In genomic region chr9:57590726-57591125, GRCm38 (mm10) we compare ENCODE assay signal across 11 mouse cellular contexts. TPM values are rescaled to one million over a fixed set of nuclear protein-coding genes. Genes with fewer than 3 reads are reported as not detected.
DNase-seq lines count a peak whose midpoint lies in the region; ATAC-seq and TF ChIP-seq lines count a peak whose summit lies in the region.
"Had no signal": no experiment of that assay in that cellular context is flagged by ENCODE, and none has a peak within 500 bp of the region (broad histone marks: within the 10 kb centered on the region; RNA-seq: fewer than 3 reads in every experiment).

No protein-coding gene starts in this region.

- no peaks in the 10 kb centered on the region for H3K27me3 ChIP-seq in heart, postnatal 0 days (ENCODE audit: control insufficient read depth, insufficient read depth, low read length)
- 0 out of 2 replicates have a peak, but pooled peaks cover 4% of the 10 kb centered on the region for H3K27me3 ChIP-seq in midbrain, embryonic 12.5 days
- no peaks in the 10 kb centered on the region for H3K27me3 ChIP-seq in midbrain, embryonic 13.5 days
- no peaks in the 10 kb centered on the region for H3K27me3 ChIP-seq in forebrain, embryonic 13.5 days
- H3K27me3 ChIP-seq: liver, embryonic 15.5 days had no signal

- peak; percentile 43 for TF ChIP-seq CTCF in heart, postnatal 0 days (IDR thresholded peaks at IDR 0.05; ENCODE audit: low read depth)

- H3K4me3 ChIP-seq in heart, postnatal 0 days (ENCODE audit: low read depth, low read length): no peak overlapping the region
- H3K4me3 ChIP-seq in midbrain, embryonic 12.5 days: no peak overlapping the region
- H3K4me3 ChIP-seq in midbrain, embryonic 13.5 days (replicated peaks): no peak overlapping the region
- no peak overlapping the region for H3K4me3 ChIP-seq in forebrain, embryonic 13.5 days

- H3K36me3 ChIP-seq in heart, postnatal 0 days (replicated peaks; ENCODE audit: control insufficient read depth, insufficient read depth, low read length): peaks cover 57% of the 10 kb centered on the region
- H3K36me3 ChIP-seq in midbrain, embryonic 12.5 days: peaks cover 25% of the 10 kb centered on the region
- H3K36me3 ChIP-seq in midbrain, embryonic 13.5 days: peaks cover 56% of the 10 kb centered on the region
- peaks cover 60% of the 10 kb centered on the region for H3K36me3 ChIP-seq in forebrain, embryonic 13.5 days (ENCODE audit: poor library complexity, severe bottlenecking)

- H3K9ac ChIP-seq in heart, postnatal 0 days (replicated peaks; ENCODE audit: low read depth, low read length): no peak overlapping the region
- no peak overlapping the region for H3K9ac ChIP-seq in midbrain, embryonic 12.5 days (replicated peaks)
- no peak overlapping the region for H3K9ac ChIP-seq in midbrain, embryonic 13.5 days (replicated peaks)
- no peak overlapping the region for H3K9ac ChIP-seq in forebrain, embryonic 13.5 days

- intact Hi-C loops in heart, postnatal 25 days (cut with DNase I): no loop called here

- 47% methylated on average over 5 of the region's 5 CpGs for WGBS in heart, postnatal 0 days
- 30% methylated on average over 5 of the region's 5 CpGs for WGBS in midbrain, embryonic 12.5 days
- WGBS in midbrain, embryonic 13.5 days: 38% methylated on average over 5 of the region's 5 CpGs
- 27% methylated on average over 5 of the region's 5 CpGs for WGBS in forebrain, embryonic 13.5 days

- no peak overlapping the region for H3K27ac ChIP-seq in heart, postnatal 0 days (ENCODE audit: low read depth)
- H3K27ac ChIP-seq in midbrain, embryonic 12.5 days (replicated peaks): no peak overlapping the region
- no peak overlapping the region for H3K27ac ChIP-seq in midbrain, embryonic 13.5 days
- no peak overlapping the region for H3K27ac ChIP-seq in forebrain, embryonic 13.5 days

- no peaks in the 10 kb centered on the region for H3K9me3 ChIP-seq in heart, postnatal 0 days (replicated peaks; ENCODE audit: control insufficient read depth, low read length)
- H3K9me3 ChIP-seq in midbrain, embryonic 12.5 days: no peaks in the 10 kb centered on the region
- no peaks in the 10 kb centered on the region for H3K9me3 ChIP-seq in midbrain, embryonic 13.5 days
- no peaks in the 10 kb centered on the region for H3K9me3 ChIP-seq in forebrain, embryonic 13.5 days (replicated peaks)
- H3K9me3 ChIP-seq: liver, embryonic 15.5 days had no signal

- DNase-seq in heart, postnatal 0 days (ENCODE audit: low spot score): no peak
- DNase-seq in heart, postnatal 25 days (ENCODE audit: low spot score): no peak
- peak; percentile 53 for DNase-seq in telencephalon, adult 2 months (ENCODE audit: low read depth, low spot score)
- DNase-seq in gastrocnemius, adult 8-10 months (ENCODE audit: low spot score in 2 of 2): no peak
- no peak for DNase-seq in T-cell, adult 2 months (ENCODE audit: low spot score)
- DNase-seq: adrenal gland, postnatal 36 days had no signal

- peaks cover 9% of the 10 kb centered on the region; the same call in 1 of the 2 replicates for H3K4me1 ChIP-seq in heart, postnatal 0 days (ENCODE audit: control insufficient read depth, insufficient read depth)
- H3K4me1 ChIP-seq in midbrain, embryonic 12.5 days: peaks cover 13% of the 10 kb centered on the region
- H3K4me1 ChIP-seq in midbrain, embryonic 13.5 days (replicated peaks): peaks cover 21% of the 10 kb centered on the region
- H3K4me1 ChIP-seq in forebrain, embryonic 13.5 days: peaks cover 19% of the 10 kb centered on the region

- H3K4me2 ChIP-seq in heart, postnatal 0 days (ENCODE audit: low read depth, low read length): no peak overlapping the region
- peak overlapping the region; percentile 94; the same call in 1 of the 2 replicates for H3K4me2 ChIP-seq in midbrain, embryonic 12.5 days (replicated peaks)
- no peak overlapping the region for H3K4me2 ChIP-seq in midbrain, embryonic 13.5 days (replicated peaks)
- H3K4me2 ChIP-seq in forebrain, embryonic 13.5 days: peak overlapping the region; percentile 73

- ATAC-seq in heart, postnatal 0 days (ENCODE audit: insufficient read depth, low read depth): no peak
- ATAC-seq in midbrain, embryonic 12.5 days (ENCODE audit: low FRiP score, low read depth): no peak
- ATAC-seq in midbrain, embryonic 13.5 days: no peak
- ATAC-seq in forebrain, embryonic 13.5 days: no peak

- no peak for TF ChIP-seq EP300 in heart, postnatal 0 days (IDR thresholded peaks at IDR 0.05; ENCODE audit: low read depth)

RNA-seq across cellular contexts. Expression of gene Ulk3, which starts 1.5 kb away (rescaled TPM):
- total RNA-seq in heart, postnatal 0 days (2014; rRNA removed; ENCODE audit: low replicate concordance): 28.1 and 189 TPM in 2 replicates
- polyA plus RNA-seq in heart, postnatal 0 days (2015; fragmentation: Nextera tagmentation; extraction: Ambion mirVana): 6.6 and 8.0 TPM in 2 replicates
- 1 to 10 TPM; 6.8 to 8.9 TPM for total RNA-seq in heart, postnatal 25 days (2021)
- 21.6 and 22.9 TPM in 2 replicates for polyA plus RNA-seq in midbrain, embryonic 12.5 days (2016; fragmentation: Nextera tagmentation; extraction: Ambion mirVana)
- 23.5 and 25.1 TPM in 2 replicates for polyA plus RNA-seq in midbrain, embryonic 13.5 days (2015; fragmentation: Nextera tagmentation; extraction: Ambion mirVana)
- 20.0 and 20.3 TPM in 2 replicates for polyA plus RNA-seq in forebrain, embryonic 13.5 days (2015; fragmentation: Nextera tagmentation; extraction: Ambion mirVana)
- 1 to 10 TPM; 3.3 to 4.8 (median 4.2) TPM for total RNA-seq in gastrocnemius, adult 8-10 months (2022)

RNA-seq across cellular contexts. Expression of gene Cplx3, which starts 15.4 kb away (rescaled TPM):
- total RNA-seq in heart, postnatal 0 days (2014; rRNA removed; ENCODE audit: low replicate concordance): not detected in 2 replicates
- 0.07 TPM in 1 of 2 replicates, not detected in the other for polyA plus RNA-seq in heart, postnatal 0 days (2015; fragmentation: Nextera tagmentation; extraction: Ambion mirVana)
- total RNA-seq in heart, postnatal 25 days (2021): not detected
- 3.7 and 4.8 TPM in 2 replicates for polyA plus RNA-seq in midbrain, embryonic 12.5 days (2016; fragmentation: Nextera tagmentation; extraction: Ambion mirVana)
- 2.2 and 3.3 TPM in 2 replicates for polyA plus RNA-seq in midbrain, embryonic 13.5 days (2015; fragmentation: Nextera tagmentation; extraction: Ambion mirVana)
- not detected in 2 replicates for polyA plus RNA-seq in forebrain, embryonic 13.5 days (2015; fragmentation: Nextera tagmentation; extraction: Ambion mirVana)
- total RNA-seq in gastrocnemius, adult 8-10 months (2022): not detected
- total RNA-seq: adrenal gland, postnatal 36 days; gastrocnemius, postnatal 4 days had no signal
- polyA plus RNA-seq: liver, embryonic 15.5 days had no signal

RNA-seq across cellular contexts. Expression of gene Lman1l, which starts 29.8 kb away (rescaled TPM):
- total RNA-seq in heart, postnatal 0 days (2014; rRNA removed; ENCODE audit: low replicate concordance): 0.15 TPM in 1 of 2 replicates, not detected in the other
- polyA plus RNA-seq in heart, postnatal 0 days (2015; fragmentation: Nextera tagmentation; extraction: Ambion mirVana): not detected in 2 replicates
- total RNA-seq in heart, postnatal 25 days (2021): not detected
- polyA plus RNA-seq in midbrain, embryonic 12.5 days (2016; fragmentation: Nextera tagmentation; extraction: Ambion mirVana): 0.10 TPM in 1 of 2 replicates, not detected in the other
- polyA plus RNA-seq in midbrain, embryonic 13.5 days (2015; fragmentation: Nextera tagmentation; extraction: Ambion mirVana): not detected in 2 replicates
- not detected in 2 replicates for polyA plus RNA-seq in forebrain, embryonic 13.5 days (2015; fragmentation: Nextera tagmentation; extraction: Ambion mirVana)
- total RNA-seq in gastrocnemius, adult 8-10 months (2022): not detected
- total RNA-seq: adrenal gland, postnatal 36 days; gastrocnemius, postnatal 4 days had no signal
- polyA plus RNA-seq: liver, embryonic 15.5 days had no signal

RNA-seq across cellular contexts. Expression of gene Scamp2, which starts 30.0 kb away (rescaled TPM):
- 42.1 and 91.7 TPM in 2 replicates for total RNA-seq in heart, postnatal 0 days (2014; rRNA removed; ENCODE audit: low replicate concordance)
- 45.9 and 46.5 TPM in 2 replicates for polyA plus RNA-seq in heart, postnatal 0 days (2015; fragmentation: Nextera tagmentation; extraction: Ambion mirVana)
- total RNA-seq in heart, postnatal 25 days (2021): 10 to 100 TPM; 24.6 to 24.8 TPM
- polyA plus RNA-seq in midbrain, embryonic 12.5 days (2016; fragmentation: Nextera tagmentation; extraction: Ambion mirVana): 57.6 and 62.6 TPM in 2 replicates
- 54.2 and 57.5 TPM in 2 replicates for polyA plus RNA-seq in midbrain, embryonic 13.5 days (2015; fragmentation: Nextera tagmentation; extraction: Ambion mirVana)
- 56.5 and 63.9 TPM in 2 replicates for polyA plus RNA-seq in forebrain, embryonic 13.5 days (2015; fragmentation: Nextera tagmentation; extraction: Ambion mirVana)
- 10 to 100 TPM; 35.5 to 42.9 (median 37.1) TPM for total RNA-seq in gastrocnemius, adult 8-10 months (2022)

RNA-seq across cellular contexts. Expression of gene Mpi, which starts 38.2 kb away (rescaled TPM):
- total RNA-seq in heart, postnatal 0 days (2014; rRNA removed; ENCODE audit: low replicate concordance): 130 TPM in 2 replicates
- 97.7 and 99.1 TPM in 2 replicates for polyA plus RNA-seq in heart, postnatal 0 days (2015; fragmentation: Nextera tagmentation; extraction: Ambion mirVana)
- 100 to 1,000 TPM; 160 to 162 TPM for total RNA-seq in heart, postnatal 25 days (2021)
- 65.7 and 67.3 TPM in 2 replicates for polyA plus RNA-seq in midbrain, embryonic 12.5 days (2016; fragmentation: Nextera tagmentation; extraction: Ambion mirVana)
- polyA plus RNA-seq in midbrain, embryonic 13.5 days (2015; fragmentation: Nextera tagmentation; extraction: Ambion mirVana): 72.2 and 79.2 TPM in 2 replicates
- 63.2 and 70.0 TPM in 2 replicates for polyA plus RNA-seq in forebrain, embryonic 13.5 days (2015; fragmentation: Nextera tagmentation; extraction: Ambion mirVana)
- 10 to 100 TPM; 71.2 to 89.3 (median 74.4) TPM for total RNA-seq in gastrocnemius, adult 8-10 months (2022)

Comparison
In these comparisons a context has a peak if more than half of its experiments do, and no peak if none do; other contexts are left out.
1. H3K4me2 ChIP-seq: peak in midbrain, embryonic 12.5 days (single experiment) and forebrain, embryonic 13.5 days (single experiment); none in heart, postnatal 0 days (single experiment) and midbrain, embryonic 13.5 days (single experiment).